Mouse (Mus musculus) lung, adult 2 months (tissue): ENCODE data around the gene Fam193b. TPM values are rescaled to one million over a fixed set of nuclear protein-coding genes. Genes with fewer than 3 reads are reported as not detected.

Experiments
- DNase-seq: peaks from one replicate; pipeline ENCODE4 v3.0.0; 2022
- H3K4me1 ChIP-seq: fragments of 200-500 bp; 2 replicates; pipeline ENCODE4 v1.6.1; 2011; ENCODE audit warnings: low read length; ENCODE audit not compliant: control insufficient read depth, insufficient read depth
- H3K4me3 ChIP-seq: fragments of 200-500 bp; replicated peaks from 2 replicates; pipeline ENCODE3; 2011; ENCODE audit warnings: low read depth, mild to moderate bottlenecking, control low read depth, low read length; ENCODE audit errors: extremely low read depth
- CTCF ChIP-seq: fragments of 200-500 bp; IDR thresholded peaks from 2 replicates; pipeline ENCODE4 v1.5.1; 2011; ENCODE audit warnings: mild to moderate bottlenecking, low read length, control low read depth; ENCODE audit not compliant: insufficient read depth
- POLR2A ChIP-seq: fragments of 200-500 bp; IDR thresholded peaks from 2 replicates; pipeline ENCODE4 v1.6.1; 2011; ENCODE audit warnings: low read depth, mild to moderate bottlenecking, control low read depth, low read length, borderline replicate concordance; ENCODE audit errors: extremely low read depth
- WGBS: fragments of 180-500 bp; shearing (Covaris S2); methylation state at CpG from one replicate; pipeline ENCODE4 v1.1.7; 2018; 5-methylcytosine and 5-hydroxymethylcytosine counted together
- polyA plus RNA-seq: library from polyadenylated mRNA; depleted of rRNA; stranded (reverse); fragments of >200 nt; gene quantifications from 2 replicates; pipeline ENCODE4 v1.2.3, GENCODE M21; 2012

Fam193b gene
- polyA plus RNA-seq, 1 experiment = 151 TPM

- Histone ChIP-seq H3K4me3 (peak within 1 kb of the TSS; percentile 39), H3K4me1 (no peaks in the 10 kb centered on the region)
- WGBS = 70% methylated on average over 8 of the region's 8 CpGs
- no peak for TF ChIP-seq CTCF
- TF ChIP-seq POLR2A = no peak
- no peak for DNase-seq
Measured at GRCm38 (mm10) chr13:55529198-55529915, 41.6 kb downstream of the Fam193b start, which contains the start of gene Dok3. Gene Dok3 (minus strand): TSS chr13:55529296.

GRCm38 (mm10) chr13:55527834-55528772 is 42.8 kb downstream of the Fam193b start:
- Histone ChIP-seq H3K4me3 (peak overlapping the region; percentile 39), H3K4me1 (no peaks in the 10 kb centered on the region)
- DNase-seq = no peak
- no peak for TF ChIP-seq POLR2A
- no peak for TF ChIP-seq CTCF
- 59% methylated on average over 18 of the region's 18 CpGs for WGBS

- no peaks in the 10 kb centered on the region for H3K4me1 ChIP-seq
- TF ChIP-seq CTCF = no peak
- TF ChIP-seq POLR2A = no peak
- no peak for DNase-seq
- no peak overlapping the region for H3K4me3 ChIP-seq
- 77% methylated on average over 16 of the region's 16 CpGs for WGBS
Measured at GRCm38 (mm10) chr13:55527212-55527611, 43.7 kb downstream of the Fam193b start.

GRCm38 (mm10) chr13:55525733-55526553 is 45.0 kb downstream of the Fam193b start:
- no peak for DNase-seq
- Histone ChIP-seq H3K4me1 (no peaks in the 10 kb centered on the region), H3K4me3 (no peak overlapping the region)
- no peak for TF ChIP-seq CTCF
- TF ChIP-seq POLR2A = no peak
- WGBS = 66% methylated on average over 16 of the region's 16 CpGs

- no peak overlapping the region for H3K4me3 ChIP-seq
- no peaks in the 10 kb centered on the region for H3K4me1 ChIP-seq
- TF ChIP-seq CTCF (no peak), POLR2A (no peak)
- WGBS = 86% methylated on average over 23 of the region's 23 CpGs
- DNase-seq = no peak
Measured at GRCm38 (mm10) chr13:55523951-55524600, 46.8 kb downstream of the Fam193b start.

- DNase-seq = no peak
- 64% methylated on average over 17 of the region's 17 CpGs for WGBS
Measured at GRCm38 (mm10) chr13:55523278-55523677, 47.6 kb downstream of the Fam193b start.

GRCm38 (mm10) chr13:55522730-55523129 is 48.2 kb downstream of the Fam193b start:
- WGBS = 58% methylated on average over 8 of the region's 8 CpGs
- H3K4me3 ChIP-seq = no peak overlapping the region
- H3K4me1 ChIP-seq = no peaks in the 10 kb centered on the region
- DNase-seq = no peak
- TF ChIP-seq POLR2A (no peak), CTCF (no peak)

More at GRCm38 (mm10) chr13:55523278-55523677, 47.6 kb downstream of the Fam193b start:
- Histone ChIP-seq H3K4me3 (no peak overlapping the region), H3K4me1 (no peaks in the 10 kb centered on the region)
- TF ChIP-seq POLR2A (no peak), CTCF (no peak)

GRCm38 (mm10) chr13:55519606-55520005 is 51.3 kb downstream of the Fam193b start:
- no peak for DNase-seq
- TF ChIP-seq CTCF (no peak), POLR2A (no peak)
- Histone ChIP-seq H3K4me1 (no peaks in the 10 kb centered on the region), H3K4me3 (no peak overlapping the region)
- WGBS = 59% methylated on average over 4 of the region's 4 CpGs
